Mouse (Mus musculus) heart, adult 9 months (tissue): ENCODE data around the gene Gm14137.

Experiments used
- DNase-seq, 2 experiments: peaks; one replicate each; pipeline ENCODE4 v3.0.0; 2022; ENCODE audit warnings: low spot score in 2 of 2

Gm14137 gene

DNA sequence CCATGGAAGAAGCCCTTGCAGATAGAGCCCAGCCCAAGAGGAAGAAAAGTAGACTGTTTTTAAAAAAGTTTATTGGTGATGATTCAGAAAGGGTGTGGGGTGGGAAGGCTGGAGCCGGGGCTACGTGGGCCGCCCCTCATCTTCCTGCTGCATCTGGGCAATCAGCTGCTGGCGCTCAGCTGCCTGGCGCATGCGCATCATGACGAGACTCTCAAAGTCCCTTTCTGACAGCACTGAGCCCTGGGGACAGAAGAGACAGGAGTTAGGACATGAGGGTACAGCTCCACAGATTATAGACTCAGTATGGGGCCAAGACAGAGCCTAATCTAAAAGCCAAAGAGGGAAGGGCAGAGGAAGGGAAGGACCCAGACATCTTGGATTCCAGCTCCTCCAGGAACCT lies 1.9 kb upstream of the Gm14137 start:
- DNase-seq, result no peak

DNA sequence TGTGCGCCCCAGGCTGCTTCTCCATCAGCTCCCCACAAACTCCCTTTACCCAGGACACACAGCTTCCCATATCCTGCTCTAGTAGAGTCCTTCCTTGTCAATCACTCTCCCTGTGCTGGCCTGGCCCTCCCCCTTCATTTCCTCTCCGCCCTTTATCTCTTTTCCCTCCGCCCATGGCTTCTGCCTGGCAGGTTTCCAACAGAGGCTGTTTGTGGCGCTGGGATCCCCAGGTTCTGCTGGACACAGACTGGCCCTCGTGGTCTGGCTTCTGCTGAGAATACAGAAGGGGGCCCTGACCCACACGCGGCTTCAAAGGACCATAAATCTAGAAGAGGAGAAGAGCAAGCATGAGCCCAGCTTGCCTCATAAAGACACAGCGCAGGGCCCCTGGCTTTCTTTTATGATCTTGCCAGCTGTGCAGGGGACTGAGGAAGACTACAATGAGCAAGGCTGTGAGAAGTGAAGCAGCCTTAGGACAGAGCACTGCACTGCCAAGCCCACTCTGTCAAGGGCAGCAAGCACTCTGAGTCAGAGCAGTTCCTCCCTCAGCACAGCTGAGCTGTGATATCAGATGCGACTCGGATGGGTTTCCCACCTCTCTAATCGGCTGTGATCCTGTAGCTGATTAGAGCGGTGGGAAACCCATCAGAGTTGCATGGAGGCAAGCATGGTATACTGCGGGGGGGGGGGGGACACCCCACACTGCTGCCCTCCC lies 1.3 kb upstream of the Gm14137 start:
- peak; percentile 69 to 73 for DNase-seq

DNA sequence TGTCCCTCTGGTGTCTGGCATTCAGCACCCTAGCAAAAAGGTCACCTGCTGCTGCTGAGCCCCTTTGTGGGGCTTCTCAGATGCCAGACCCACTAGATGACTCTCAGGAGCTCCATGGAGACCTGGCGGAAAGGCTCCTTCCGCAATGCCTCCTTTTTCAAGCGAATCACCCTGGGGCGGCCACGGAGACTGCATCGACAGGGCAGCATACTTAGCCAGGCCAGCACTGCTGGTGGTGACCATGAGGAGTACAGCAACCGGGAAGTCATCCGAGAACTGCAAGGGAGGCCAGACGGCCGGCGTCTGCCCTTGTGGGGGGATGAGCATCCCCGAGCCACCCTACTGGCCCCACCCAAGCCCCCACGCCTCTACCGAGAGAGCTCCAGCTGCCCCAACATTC lies 557 bp downstream of the Gm14137 start:
- DNase-seq, result no peak

DNA sequence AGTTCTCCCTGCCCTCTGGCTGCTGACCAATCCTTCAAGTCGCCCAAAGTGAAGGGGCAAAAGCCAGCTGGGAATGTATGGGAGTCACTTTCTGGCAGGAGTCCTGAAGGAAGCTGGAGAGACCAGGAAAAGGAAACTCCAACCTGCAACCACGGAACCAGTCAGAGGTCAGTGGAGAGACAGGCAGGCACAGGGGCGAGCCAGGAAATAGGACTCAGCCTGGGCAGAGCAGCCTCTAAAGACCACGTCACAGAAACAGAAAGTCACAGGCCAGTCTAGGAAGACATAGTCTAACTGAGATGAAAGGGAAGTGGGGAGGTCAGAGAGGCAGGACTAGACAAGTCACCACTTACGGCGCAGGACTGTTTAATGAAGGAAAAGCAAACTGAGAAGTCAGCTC lies 1.3 kb downstream of the Gm14137 start:
- no peak for DNase-seq

DNA sequence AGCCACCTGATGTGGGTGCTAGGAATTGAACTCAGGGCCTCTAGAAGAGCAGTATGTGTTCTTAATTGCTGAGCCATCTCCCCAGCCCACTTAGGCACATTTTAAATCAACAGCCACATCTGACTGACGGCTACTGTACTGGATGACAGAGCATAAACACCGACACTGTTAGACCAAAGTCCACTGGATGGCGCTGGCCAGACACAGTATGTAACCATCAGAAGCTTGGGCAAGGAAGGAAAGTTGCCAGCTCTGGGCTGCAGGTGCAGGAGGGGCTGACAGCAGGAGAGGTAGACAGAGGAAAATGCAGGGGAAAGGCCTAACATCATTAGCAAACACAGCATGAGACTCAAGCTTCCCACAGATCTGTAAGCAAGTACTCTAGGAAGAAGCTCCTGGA lies 2.5 kb downstream of the Gm14137 start:
- no peak for DNase-seq

DNA sequence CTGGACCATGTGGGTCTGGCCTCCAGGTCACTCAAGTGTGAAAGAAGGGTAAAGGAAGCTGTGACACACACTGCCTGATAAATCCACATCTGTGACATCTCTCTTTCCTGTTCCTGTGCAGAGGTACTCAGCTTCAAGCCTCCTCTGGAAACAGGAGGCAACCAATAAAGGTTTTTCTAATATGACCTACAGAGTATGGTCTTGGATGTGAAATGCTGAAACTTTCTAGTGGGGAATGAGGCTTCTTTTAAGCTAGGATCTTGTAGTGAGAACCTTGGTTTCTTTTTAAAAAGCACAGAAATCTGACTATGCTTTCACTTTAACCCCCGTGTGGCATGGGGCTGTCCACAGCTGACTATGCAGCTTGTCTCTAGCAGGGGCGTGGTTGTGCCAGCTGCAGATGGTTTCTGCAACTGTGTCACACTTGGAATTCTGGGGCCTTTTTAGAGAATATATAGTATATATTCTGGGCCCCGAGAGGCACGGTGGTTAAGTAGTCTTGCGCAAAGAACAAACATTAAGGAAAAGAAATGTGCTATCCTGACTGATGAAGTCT lies 3.2 kb downstream of the Gm14137 start:
- no peak for DNase-seq

DNA sequence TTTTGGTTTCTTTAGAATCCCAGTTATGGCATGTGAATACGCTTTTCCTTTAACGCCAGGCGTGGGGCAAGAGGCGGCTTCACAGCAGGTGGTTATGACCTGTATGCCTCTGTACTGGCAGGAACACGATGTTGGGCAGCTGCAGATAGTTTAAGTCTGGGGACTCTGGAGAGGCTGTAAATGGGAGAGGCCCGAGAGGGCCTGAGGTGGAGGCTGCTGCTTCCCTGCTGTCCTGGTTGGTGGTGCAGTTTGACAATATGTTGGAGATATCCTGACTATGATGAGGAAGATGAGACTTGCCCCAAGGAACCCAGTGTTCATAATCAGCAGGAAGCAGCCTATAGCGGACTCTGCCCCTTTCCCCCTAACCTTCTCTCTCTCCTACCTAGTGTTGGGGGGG lies 8.6 kb downstream of the Gm14137 start:
- no peak for DNase-seq

DNA sequence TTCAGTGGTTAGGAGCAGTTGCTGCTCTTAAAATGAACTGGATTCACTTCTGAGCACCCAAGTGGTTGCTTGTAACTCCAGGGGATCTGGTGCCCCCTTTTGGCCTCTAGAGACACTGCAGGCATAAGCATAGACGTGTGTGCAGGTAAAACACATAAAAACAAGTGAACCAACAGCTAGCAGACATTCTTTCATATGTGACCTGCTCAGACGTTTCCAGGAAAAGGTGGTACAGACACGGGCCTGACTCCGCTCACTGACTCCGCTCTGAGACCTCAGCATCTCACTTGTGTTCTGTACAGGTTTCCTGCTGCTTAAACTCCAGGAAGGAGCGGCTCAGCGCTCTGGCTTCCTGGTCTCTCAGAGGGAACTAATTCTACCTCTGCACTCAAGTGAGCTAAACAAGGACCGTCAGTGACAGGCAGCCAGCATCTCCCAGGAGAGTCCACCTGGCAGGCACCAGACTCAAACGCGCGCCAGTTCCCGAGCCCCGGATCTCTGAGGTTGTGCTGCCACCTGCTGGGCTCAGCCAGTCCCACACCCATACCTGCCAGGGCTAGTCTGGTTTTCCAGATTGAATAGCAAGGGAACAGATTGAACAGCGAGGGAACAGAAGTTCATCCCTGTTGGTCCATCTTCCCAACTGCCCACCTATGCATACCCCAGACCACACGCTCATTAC lies 14.9 kb downstream of the Gm14137 start:
- peak; percentile 62 to 77 for DNase-seq

DNA sequence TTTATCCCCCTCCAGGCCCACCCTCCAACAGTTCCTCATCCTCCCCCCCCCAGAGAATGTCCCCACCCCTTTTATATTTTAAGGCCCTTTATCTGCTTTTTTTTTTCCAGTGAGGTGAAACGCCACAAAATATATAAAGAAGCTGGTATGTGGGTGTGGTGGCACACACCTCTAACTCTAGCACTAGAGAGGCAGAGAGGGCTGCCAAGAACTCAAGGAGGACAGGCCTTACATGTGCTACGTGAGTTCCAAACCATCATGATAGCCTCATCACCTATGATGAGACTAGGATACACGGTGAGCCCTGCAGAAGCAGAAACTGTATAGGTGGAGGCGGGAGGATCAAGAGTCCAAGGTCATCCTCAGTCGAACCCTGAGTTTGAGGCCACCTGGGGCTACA lies 16.7 kb downstream of the Gm14137 start:
- DNase-seq, result no peak

DNA sequence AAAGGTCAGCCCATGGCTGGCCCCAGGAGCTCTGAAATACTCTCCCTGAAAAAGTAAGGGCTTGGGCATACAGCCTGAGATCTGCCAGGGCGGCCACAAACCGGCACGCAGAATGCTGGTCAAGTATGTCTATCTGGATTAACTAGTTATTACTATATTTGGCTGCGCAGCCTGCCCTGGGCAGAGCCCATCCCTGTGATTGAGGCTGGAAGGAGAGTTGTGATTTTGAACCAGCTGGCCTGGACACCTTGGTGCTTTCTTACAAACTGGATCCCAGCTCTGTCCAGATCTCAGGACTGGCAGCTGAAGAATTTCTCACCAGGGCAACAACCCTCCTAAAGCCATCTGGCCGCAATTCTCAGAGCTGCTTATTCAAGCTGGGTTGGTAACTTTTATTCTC lies 19.8 kb downstream of the Gm14137 start:
- DNase-seq, result peak in 1 of 2 experiments; percentile 25

DNA sequence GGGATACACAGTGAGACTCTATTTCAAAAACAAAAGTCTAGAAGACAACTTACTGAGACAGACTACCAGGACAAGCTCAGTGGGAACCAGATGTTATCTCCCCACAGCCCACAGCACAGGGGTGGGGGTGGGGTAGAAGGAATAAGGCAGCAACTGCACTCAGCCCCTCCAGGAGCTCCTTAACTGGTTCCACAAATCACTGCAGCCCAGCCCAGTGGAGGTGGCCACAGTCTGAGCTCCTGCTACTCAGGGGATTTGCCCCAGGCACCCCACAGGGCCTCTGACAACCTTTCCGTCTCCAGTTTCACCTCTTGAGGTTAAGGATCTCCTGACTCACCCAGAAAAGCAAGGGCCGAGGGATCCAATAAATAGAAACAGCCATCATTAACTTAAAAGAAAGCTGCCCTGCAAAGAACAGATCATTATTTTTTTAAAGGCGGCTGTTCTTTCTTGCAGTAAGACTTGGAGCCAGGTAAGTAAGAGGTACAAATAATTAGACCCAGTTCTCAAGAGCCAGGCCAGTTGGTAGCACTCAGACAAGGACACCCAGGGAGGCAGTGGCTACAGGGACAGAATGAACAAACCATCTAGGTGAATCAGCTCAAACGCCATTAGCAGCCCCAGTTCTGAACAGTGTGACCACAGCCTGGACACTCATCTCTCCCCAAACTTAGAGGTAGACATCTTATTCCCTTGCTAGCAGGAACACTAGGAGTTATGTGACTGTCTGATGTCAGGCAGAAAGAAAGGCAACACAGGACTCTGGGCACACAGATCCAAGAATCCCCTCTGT lies 22.2 kb downstream of the Gm14137 start:
- no peak for DNase-seq

DNA sequence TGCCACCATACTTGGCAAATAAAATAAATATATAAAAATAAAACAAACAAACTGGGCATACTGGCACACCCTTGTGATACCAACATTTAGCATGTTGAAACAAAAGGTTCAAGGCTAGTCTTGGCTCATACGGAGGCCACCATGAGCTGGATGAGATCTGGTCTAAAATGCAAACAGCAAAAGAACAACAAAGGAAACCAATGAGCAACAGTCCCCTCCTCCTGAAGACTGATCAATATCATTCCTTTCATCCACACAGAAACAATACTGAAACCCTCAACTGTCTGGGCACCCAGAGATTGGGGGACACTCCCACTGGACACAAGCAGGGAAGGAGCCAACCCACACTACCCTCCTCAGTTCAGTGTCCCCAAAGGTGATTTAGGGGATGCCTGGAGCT lies 23.2 kb downstream of the Gm14137 start:
- DNase-seq, result no peak

DNA sequence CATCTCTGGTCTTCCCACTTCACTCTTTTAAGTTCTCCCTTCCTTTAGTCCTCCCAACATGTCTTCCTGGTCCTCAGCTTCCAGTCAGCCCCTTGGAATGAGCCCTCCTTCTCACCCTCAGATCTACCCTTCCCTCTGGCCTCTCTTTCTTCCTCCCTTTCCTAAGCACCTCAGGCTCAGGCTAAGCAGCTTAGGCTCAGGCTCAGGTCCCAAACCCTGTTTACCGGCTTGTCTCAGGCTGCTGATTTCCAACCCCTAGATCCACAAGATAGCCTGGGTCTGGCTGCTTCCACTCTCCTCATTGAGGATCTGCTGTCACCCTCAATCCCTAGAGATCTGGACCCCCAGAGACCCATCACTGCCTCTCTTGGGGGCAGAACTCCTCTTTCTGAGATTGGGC lies 23.7 kb downstream of the Gm14137 start:
- no peak for DNase-seq

DNA sequence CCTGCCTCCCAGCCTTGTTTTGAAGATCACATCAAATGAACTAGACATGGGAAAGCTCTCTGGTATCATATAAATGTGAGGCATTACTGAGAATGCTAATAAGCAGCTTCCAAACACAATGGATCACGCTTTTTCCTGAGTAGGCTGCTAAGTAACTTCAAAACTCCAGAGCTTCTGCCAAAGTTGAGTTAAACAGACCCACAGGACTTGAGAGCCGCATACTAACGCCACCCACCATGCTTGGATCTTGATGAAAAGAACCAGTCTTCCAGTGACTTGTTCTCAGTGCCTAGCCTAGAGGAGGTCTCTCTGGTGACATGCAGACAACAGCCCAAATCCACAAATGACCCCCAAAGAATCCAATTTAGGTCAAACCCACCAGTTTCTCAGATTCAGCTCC lies 24.6 kb downstream of the Gm14137 start:
- no peak for DNase-seq

DNA sequence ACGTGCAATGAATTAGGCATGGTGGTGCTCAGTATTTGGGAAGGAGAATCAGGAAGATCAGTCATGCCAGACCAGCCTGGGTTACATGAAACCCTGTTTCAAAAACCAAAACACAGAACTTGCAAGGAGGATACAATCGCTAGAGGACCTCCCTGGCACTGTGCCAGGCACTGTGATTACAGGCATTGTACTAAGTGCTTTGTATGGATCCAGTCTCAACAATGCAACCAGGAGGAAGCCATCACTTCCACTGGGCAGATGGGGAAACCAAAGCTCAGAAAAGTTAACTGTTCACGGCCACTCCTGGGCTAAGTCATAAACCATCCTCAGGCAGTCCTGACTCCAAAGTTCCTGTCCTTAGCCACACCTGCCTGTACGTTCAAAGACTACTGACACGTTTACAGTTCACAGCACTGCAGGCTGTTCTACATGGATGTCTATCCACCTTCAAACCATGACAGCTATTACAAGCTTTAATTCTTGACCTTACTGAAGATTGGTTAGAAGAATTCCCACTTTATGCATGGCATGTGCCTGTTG lies 28.7 kb downstream of the Gm14137 start:
- DNase-seq, result peak in 1 of 2 experiments; percentile 30

DNA sequence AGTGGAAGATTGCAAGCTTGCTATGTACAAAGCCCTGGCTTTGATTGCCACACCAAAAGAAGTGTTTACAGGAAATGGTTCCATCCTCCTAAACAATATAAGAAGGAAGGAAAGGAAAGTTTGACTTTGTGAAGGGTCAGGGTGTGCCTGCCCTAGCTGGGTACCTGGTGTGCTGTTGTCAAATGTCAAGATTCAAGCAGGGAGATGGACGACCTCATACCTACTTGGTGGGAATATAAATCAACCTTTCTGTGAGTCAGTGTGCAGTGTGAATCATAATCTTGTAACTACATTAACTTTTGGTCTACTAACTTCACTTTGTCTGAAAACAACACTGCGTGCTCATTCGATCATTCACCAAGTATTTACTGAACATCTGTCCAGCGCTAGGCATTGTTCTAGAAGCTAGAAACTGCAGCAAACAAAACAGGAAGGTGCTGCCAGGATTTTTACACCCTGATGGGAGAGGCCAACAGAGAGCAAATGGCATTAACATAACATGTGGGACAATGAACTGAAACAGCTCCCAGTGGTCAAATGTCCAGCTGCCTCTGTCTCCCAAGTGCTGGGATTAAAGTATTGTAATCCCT lies 29.7 kb downstream of the Gm14137 start:
- peak in 1 of 2 experiments; percentile 47 for DNase-seq

DNA sequence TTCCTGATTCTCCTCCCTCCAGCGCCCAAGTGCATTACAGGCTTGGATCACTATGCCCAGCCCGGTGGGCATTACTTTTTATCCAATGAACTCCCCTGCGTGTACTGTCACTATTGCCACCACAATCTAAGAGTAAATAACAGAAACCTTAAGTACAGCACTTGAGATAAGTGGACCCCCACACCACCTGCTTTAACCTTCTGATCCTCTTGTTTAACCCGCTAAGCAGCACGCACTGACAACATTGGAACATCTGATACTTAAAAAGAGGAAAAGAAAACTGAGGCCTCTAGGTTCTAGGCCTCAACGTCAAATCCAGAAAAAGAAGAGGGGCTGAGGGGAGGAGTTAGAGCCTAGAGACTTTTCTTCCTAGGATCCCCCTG lies 33.6 kb downstream of the Gm14137 start:
- DNase-seq, result no peak

DNA sequence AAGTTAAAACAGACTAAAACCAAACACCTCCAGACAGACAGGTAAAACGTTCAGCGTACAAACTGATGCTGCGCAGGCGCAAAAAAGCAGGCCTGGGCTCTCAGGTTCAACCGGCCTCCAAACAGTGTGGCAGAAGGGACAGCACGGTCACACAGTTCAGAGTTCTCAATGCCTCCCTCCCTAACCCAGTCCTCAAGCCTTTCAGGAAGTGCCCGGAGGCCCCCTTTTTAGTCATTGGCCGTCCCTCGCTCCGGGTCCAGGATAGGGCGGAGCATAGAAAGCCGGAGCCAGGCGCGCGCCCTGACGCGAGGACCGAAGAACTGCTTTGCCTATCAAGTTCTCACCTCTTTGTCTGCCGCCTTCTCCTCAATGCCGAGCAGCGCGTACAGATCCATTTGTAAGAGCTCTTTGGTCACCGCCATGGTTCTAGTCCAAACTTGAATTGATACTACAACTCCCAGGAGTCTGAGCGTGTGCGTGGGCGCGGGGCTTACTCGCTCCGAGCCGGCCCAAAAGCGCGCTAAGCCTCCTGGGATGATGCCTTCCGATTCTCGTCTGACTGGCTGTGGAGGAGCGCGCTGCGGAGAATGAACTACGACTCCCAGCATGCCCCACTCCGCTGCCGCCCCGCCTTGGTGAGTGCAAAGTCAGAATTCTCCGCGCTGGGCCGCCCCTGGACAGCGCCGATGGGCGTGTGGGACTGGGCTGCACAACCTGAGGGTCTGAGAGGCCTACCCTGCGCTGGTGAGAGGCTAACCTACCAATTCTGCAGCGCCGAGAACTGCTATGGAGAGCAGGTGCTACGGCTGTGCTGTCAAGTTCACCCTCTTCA lies 34.3 kb downstream of the Gm14137 start, which contains the start of the genes Zfyve19 and Dnajc17:
Gene Zfyve19 (plus strand): TSS at position 274 of the 832 bp plus-strand sequence.
Gene Dnajc17 (minus strand): TSS at position 452 of the 832 bp plus-strand sequence.
- peak; percentile 94 to 97 for DNase-seq

DNA sequence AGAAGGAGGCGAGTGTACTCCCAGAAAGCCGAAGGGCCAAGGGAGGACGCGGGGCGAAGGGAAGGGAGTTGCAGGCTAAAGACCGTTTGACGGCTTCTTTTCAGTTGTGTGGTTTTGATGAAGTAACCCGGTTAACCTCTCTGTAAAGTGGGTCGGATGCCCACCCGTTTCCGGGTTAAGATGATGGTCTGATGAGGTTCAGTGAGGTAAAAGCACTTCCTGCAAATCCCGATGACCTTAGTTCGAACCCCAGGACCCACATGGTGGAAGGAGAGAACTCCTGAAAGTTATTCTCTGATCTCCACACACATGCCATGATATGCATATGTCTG lies 34.8 kb downstream of the Gm14137 start:
- no peak for DNase-seq
